In the genomic region with DNA sequence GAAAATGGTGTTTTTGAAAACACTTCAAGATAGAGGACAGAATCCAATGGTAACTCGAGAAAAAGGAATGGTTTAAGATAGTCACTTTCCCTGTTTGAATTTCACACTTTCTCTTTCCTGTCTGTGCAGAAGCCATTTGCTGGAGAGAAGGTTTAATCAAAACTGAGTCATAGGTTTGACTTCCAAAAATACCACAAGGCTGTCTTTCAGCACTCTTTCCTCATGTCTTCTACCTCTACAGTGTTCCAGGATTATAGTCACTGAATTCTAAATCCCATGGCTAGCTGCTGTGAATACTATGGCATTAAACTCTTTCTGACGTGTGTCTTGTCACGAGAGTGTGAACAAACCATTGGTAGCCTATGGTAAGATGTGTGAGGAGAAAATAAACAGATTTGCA, we compare ENCODE assay signal across 21 mouse cellular contexts.
A peak's percentile ranks its signal among the peaks of the same experiment; 100 is the strongest.
DNase-seq lines count a peak whose midpoint lies in the region; ATAC-seq lines count a peak whose summit lies in the region.
"Had no signal": no experiment of that assay in that cellular context is flagged by ENCODE, and none has a peak within 500 bp of the region (broad histone marks: within the 10 kb centered on the region; RNA-seq: fewer than 3 reads in every experiment).

No protein-coding gene starts in this region.

- H3K27me3 ChIP-seq in heart, embryonic 12.5 days (replicated peaks), result no peaks in the 10 kb centered on the region
- H3K27me3 ChIP-seq: embryonic facial prominence, embryonic 15.5 days; forebrain, embryonic 15.5 days; hindbrain, embryonic 15.5 days; intestine, embryonic 15.5 days; midbrain, embryonic 12.5 days had no signal

- no peaks in the 10 kb centered on the region for H3K9me3 ChIP-seq in heart, embryonic 12.5 days (replicated peaks)
- H3K9me3 ChIP-seq: embryonic facial prominence, embryonic 15.5 days; forebrain, embryonic 15.5 days; hindbrain, embryonic 15.5 days; intestine, embryonic 15.5 days; midbrain, embryonic 12.5 days had no signal

- no peak overlapping the region for H3K4me2 ChIP-seq in heart, embryonic 12.5 days
- H3K4me2 ChIP-seq: embryonic facial prominence, embryonic 15.5 days; forebrain, embryonic 15.5 days; hindbrain, embryonic 15.5 days; intestine, embryonic 15.5 days; lung, embryonic 14.5 days; midbrain, embryonic 12.5 days had no signal

- intact Hi-C loops in heart, postnatal 10 days (cut with DNase I), result no loop called here
- intact Hi-C loops in left cerebral cortex, postnatal 36 days (cut with DNase I), result no loop called here

- WGBS in heart, embryonic 12.5 days, result 35% methylated on average over 3 of the region's 3 CpGs

- no peak overlapping the region for H3K9ac ChIP-seq in heart, embryonic 12.5 days
- H3K9ac ChIP-seq: embryonic facial prominence, embryonic 15.5 days; forebrain, embryonic 15.5 days; hindbrain, embryonic 15.5 days; intestine, embryonic 15.5 days; liver, embryonic 14.5 days; lung, embryonic 14.5 days; midbrain, embryonic 12.5 days had no signal

- peaks cover 49% of the 10 kb centered on the region for H3K4me1 ChIP-seq in heart, embryonic 12.5 days (replicated peaks)
- H3K4me1 ChIP-seq: embryonic facial prominence, embryonic 15.5 days; forebrain, embryonic 15.5 days; hindbrain, embryonic 15.5 days; intestine, embryonic 15.5 days; midbrain, embryonic 12.5 days had no signal

- no peak overlapping the region for H3K4me3 ChIP-seq in heart, embryonic 12.5 days
- H3K4me3 ChIP-seq: embryonic facial prominence, embryonic 15.5 days; forebrain, embryonic 15.5 days; gastrocnemius, adult 2 months; hindbrain, embryonic 15.5 days; intestine, embryonic 15.5 days; midbrain, embryonic 12.5 days had no signal

- no peaks in the 10 kb centered on the region for H3K36me3 ChIP-seq in heart, embryonic 12.5 days
- H3K36me3 ChIP-seq: embryonic facial prominence, embryonic 15.5 days; forebrain, embryonic 15.5 days; hindbrain, embryonic 15.5 days; intestine, embryonic 15.5 days; midbrain, embryonic 12.5 days had no signal

- no peak for ATAC-seq in heart, embryonic 12.5 days (ENCODE audit: insufficient number of reproducible peaks, low FRiP score)
- ATAC-seq: forebrain, embryonic 15.5 days; intestine, embryonic 15.5 days had no signal

- no peak for DNase-seq in heart, postnatal 10 days
- DNase-seq in left cerebral cortex, adult 11 months (ENCODE audit: low spot score), result peak; percentile 18
- no peak for DNase-seq in left cerebral cortex, postnatal 36 days (ENCODE audit: low spot score in 2 of 2)
- DNase-seq in NIH3T3 (ENCODE audit: low read depth), result peak; percentile 62
- DNase-seq in telencephalon, adult 2 months (ENCODE audit: low read depth, low spot score), result peak; percentile 72
- DNase-seq in layer of hippocampus, postnatal 25 days (ENCODE audit: extremely low spot score in 1 of 2, low spot score in 1 of 2), result no peak
- DNase-seq: adrenal gland, postnatal 25 days; cerebellum, adult 9-10 months; gastrocnemius, adult 2 months; heart, postnatal 14 days; kidney, adult 8-10 months; kidney, postnatal 10 days; lung, embryonic 14.5 days had no signal

- H3K27ac ChIP-seq in heart, embryonic 12.5 days (ENCODE audit: poor library complexity, severe bottlenecking), result peak overlapping the region; percentile 38; the same call in 1 of the 2 replicates
- H3K27ac ChIP-seq: embryonic facial prominence, embryonic 15.5 days; forebrain, embryonic 15.5 days; gastrocnemius, adult 2 months; hindbrain, embryonic 15.5 days; intestine, embryonic 15.5 days; liver, embryonic 14.5 days; midbrain, embryonic 12.5 days; stomach, postnatal 0 days had no signal

Comparison
In these comparisons a context has a peak if more than half of its experiments do, and no peak if none do; other contexts are left out.
1. DNase-seq: peak in left cerebral cortex, adult 11 months (single experiment), NIH3T3 (single experiment) and telencephalon, adult 2 months (single experiment); none in heart, postnatal 10 days (0 of 2), left cerebral cortex, postnatal 36 days (0 of 2) and layer of hippocampus, postnatal 25 days (0 of 2).